Mouse (Mus musculus) adrenal gland, postnatal 14 days (tissue): ENCODE data around the gene Fam189a1. TPM values are rescaled to one million over a fixed set of nuclear protein-coding genes. Genes with fewer than 3 reads are reported as not detected.

Experiments used
- DNase-seq: peaks from one replicate; pipeline ENCODE4 v3.0.0; 2021; ENCODE audit warnings: mixed read lengths
- total RNA-seq: library from RNA; stranded (reverse); gene quantifications from 2 replicates; pipeline ENCODE4 v1.2.3, GENCODE M21; 2021

Fam189a1 gene
- total RNA-seq, 1 experiment from 2014 or later: 0.41 TPM

DNA sequence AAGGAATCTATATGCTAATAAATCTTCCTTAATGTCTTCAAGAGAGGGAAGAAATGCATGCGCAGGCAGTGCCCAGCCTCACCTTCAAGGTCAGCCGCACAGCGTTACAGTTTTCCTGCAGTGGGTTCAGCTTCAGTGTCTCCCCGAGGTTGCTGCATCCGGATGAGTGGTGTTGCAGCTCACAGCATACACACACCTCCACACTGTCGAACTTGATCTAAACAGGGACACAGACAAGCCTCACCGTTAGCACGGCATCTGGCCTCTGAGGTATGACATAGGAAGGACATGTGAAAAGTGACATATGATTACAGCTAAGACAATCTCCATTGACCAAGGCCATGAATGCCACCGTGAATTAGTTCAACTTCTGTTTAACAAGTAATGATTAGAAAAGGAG, 336.7 kb downstream of the Fam189a1 start:
- DNase-seq: no peak

DNA sequence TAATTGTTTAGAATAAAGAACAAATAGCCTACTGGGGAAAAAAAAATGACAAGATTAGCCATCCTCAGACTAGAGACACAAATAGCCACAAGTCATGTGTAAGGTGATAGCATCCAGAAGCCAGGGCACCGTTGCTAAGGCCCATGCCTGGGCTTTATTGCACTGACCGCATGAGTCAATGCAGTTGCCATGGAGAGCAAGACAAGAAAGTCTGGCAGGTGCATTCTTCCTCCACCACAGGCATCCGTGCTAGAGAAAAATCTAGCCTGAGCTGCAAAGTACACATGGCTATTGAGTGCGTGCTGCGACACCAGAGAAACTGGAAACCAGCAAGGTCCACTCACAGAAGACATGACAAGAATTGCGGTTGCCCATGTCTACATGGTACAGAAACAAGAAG, 347.5 kb downstream of the Fam189a1 start:
- no peak for DNase-seq

DNA sequence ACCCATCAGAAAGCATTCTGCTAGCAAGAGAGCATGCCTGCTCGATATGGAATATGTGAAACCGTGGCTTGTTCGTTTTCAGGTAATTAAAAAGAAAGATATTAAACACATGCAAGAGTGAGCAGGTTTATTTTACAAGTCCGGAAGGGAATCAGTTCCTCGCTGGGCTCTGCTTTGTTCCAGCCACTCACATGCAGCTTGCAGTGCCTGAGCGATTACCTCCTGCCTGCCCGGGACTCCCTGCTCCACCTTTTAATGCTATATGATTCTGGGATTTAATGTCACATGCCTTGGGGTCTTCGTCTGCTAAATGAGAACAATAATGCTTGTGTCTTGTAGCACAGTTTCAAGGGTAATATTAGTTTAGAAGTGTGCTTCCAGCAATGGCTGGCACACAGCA, 351.3 kb downstream of the Fam189a1 start:
- DNase-seq: no peak

DNA sequence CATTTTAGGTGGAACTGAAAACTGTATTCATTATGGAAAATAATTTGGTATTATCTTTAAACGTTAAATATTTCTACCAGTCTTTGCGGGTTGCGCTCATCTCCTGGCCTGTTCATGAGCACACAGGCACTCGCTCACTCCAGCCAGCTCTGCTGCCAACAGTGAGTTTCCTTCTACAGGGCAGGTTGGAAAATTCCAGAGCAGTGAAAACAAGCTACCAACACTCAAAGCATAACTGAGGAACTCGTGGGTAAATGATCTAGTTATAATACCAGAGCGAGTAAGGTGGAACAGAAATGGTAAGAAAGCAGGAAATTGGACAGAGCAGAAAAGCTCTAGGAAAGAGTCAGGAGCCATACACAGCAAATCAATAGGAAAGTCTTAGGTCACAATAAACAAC, 360.8 kb downstream of the Fam189a1 start:
- no peak for DNase-seq

DNA sequence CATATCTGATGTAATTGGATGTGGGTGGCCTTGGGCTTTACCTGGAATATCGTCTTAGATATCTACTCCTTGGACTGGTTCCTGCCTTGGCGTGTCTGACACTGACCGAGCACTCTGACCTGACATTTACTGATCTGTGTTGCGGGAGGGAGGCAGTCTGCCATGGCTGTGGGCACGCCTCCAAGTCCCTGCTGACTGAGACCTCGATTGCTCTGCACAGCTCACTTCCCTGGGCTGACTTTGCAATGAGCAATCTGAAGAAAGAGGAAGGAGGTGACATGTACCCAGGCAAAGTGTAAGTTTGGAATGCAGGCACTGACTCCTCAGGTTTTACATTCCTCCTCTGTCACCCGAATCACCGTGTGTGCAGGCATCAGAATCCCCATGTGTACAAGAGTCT, 364.3 kb downstream of the Fam189a1 start:
- peak; percentile 89 for DNase-seq

DNA sequence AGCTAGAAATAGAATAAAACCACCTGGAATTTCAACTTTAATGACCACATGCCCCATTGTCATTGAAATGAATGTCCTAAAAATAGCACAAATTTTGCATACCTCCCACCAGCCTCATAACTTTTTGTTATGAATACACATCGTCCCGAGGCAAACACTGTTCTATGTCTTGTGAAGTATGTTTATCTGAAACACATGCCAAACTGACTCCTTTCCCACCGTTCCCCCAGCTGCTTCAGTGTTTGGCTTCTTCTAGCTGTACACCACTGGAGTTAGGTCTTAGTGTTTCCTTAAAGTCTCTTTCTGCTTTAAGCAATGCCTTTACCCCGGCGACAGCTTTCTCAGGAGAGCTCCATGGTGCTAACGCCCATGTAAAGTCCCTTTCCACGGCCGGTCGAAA, 365.2 kb downstream of the Fam189a1 start:
- no peak for DNase-seq

DNA sequence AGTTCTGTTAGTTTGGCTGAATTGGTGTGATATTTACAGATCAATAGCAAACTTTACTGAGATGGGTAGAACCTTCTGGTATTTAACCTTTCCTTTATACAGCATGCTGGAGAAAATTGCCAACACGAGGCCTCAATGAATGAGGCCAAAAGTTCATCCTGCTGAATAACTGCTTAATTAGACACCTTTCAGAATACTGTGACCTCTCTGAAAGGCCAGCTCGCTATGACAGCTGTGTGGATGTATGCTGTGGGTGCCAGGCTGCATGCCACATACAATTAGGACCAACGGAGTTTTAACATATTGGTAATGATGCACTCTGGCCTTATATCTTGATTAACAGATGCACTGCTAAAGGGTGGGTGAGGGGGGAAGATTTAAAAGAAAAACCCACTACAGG, 371.3 kb downstream of the Fam189a1 start:
- DNase-seq: no peak

DNA sequence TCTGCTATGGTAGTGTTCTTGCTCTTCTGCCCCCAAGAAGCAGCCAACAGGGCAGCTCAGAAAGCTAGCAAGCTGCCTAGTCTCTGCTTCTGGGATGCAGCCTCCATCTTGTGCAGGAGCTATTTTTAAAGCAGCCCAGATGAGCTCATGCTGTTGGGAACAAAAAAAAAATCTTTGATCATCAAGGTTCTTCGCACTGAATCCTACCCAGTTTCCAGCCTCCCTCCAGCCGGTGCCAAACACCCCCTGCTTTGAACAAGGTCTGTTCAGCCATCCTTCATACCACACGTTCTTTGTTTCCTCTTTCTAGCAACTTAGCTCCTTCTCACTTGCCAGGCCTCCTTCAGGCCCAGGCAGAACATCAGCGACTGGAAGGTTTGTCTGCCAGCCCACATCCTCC, 376.9 kb downstream of the Fam189a1 start:
- peak; percentile 42 for DNase-seq

DNA sequence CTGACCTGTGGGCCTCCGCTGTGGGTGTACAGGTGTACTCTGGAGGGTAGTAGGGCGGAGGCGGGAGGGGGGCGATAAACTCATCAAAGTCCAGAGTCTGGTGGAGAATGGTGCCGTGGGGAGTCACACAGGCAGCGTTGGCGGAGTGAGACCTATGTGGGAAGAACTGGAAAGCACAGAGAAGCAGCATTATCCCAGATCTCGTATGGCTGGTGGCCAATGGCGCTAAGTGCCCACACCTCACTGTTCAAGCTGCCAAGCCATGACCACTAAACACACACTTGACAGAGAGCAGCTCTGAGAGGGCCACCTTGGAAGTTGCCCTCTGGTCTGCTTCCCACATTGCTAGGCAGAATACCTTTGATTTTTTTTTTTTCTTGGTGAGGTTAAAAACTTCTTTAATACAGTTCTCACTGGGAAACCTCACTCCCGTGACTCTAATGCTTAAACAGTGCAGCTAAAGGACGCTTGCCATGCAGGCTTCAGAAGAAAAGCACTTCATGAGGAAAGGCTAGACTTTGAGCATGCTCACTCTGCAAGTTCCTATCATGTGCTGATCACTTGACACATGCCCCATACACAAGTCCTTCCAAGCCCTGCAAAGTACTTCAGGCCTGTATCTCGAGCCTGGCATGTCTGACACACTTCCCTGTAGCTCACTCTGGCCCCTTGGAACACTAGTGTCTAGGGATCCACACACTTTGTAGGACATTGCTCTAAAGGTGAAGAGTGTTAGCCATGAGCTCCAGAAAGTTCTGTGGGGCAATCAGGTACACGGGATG, 379.5 kb downstream of the Fam189a1 start:
- no peak for DNase-seq

DNA sequence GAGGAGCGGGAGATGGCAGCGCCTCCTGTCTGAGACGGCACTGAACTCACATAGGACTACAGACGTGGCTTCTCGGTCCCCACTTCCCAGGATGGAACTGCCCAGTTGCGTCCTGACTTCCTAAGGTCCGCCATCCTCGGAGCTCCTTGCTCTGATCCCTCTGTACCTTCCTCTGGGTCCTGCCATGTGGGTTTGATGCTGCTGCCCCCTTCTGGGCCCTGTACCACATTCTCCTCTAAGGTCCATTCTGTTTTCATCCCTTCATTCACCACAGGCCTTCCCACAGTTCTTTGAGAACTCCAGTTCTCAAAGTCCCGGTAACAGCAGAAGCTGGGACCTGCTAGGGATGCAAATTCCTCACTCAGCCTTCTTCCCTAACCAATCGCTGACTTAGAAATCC, 382.9 kb downstream of the Fam189a1 start:
- DNase-seq: no peak

DNA sequence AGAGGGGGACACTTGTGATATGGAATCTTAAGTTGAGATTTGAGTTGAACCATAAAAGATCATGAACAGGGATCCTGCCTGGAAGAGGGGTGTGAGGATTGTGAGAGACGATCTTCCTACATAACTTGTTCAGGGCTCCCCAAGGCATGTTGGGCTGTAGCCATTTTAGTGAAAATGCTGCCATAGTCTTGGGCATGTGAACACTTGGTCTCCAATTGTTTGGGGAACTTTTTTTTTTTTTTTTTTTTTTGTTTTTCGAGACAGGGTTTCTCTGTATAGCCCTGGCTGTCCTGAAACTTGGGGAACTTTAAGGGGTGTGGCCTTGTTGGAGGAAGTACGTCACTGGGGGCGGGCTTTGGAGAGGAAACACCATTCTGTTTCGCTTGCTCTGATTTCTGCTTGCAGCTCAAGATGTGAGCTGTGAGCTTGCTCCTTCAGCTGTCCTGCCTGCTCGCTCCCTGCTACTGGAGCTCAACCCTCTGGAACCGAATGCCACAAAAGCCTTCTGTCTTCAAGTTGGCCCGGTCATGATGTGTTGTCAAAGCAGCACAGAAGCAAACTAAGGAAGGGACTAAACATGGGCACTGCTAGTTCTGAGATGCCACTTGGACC, 385.5 kb downstream of the Fam189a1 start:
- peak; percentile 43 for DNase-seq

DNA sequence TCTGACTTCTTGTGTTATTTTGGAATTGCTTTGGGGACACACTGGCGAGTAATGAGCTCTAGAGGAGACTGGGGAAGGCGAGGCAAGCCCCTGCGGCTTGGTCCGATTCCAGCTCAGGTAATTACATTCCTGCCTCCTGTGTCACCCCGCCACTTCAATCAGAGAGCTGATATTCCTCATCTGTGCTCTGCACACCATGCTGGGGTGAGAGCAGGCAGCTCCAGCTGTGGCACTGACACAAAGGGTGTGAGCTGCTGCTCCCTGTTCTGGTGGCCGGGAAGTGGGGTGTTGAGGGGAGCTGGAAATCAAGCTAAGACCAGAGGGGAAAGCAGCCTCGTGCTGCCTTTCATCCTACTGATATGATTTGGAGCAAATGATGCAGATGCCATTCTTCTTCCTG, 386.6 kb downstream of the Fam189a1 start:
- DNase-seq: no peak

DNA sequence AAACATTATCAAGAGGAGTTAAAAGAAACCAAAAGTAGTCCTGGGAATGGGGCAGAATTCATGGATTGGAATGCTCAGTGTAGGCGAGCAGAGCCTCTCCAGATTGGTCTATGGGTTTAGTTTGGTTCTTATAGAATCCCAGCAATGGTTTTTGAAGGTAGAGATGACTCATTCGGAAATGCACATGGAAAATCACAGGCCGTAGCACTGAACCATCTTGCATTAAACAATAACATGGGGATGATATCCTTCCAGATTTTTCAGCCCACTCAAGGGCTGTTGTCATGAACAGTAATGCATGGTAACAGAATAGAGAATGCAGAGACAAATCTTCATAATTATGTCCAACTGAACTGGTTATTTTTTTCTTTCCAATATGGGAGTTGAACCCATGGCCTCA, 390.8 kb downstream of the Fam189a1 start:
- DNase-seq: no peak

DNA sequence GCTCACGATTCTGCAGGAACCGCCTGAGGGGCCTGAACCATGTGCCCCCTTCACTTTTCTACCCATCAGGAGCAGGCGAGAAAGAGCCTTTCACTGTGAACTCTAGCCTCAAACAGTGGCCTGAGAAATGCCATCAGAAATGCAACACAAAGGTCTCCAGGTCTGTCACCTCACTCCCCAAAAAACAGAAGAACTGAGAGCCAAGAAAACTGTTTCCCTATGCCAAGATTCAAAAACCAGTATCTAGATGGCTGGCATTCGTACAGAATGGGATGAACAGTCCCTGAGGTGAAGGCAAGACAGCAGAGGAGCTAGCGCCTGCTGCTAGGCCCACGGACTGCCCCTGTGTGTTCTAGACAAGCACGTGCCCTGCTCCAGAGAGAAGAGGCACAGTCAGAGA, 401.2 kb downstream of the Fam189a1 start:
- DNase-seq: no peak

DNA sequence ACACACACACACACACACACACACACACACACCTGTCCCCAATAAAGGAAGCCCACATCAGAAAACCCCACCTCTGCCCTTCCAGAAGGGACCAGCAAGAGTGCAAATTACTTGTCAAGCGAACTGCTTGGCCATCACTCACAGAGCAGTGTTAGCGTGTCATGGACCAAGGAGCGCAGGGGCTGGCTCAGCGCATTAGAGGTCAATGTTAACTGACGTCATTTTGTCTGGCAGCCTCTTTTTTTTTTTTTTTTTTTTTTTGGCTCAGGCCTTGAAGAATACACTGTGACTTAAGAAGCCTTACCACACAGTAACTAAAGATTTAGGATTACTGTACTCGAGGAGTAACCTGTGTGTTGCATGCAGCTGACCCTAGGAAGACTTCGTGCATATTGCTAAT, 402.2 kb downstream of the Fam189a1 start:
- peak; percentile 60 for DNase-seq

DNA sequence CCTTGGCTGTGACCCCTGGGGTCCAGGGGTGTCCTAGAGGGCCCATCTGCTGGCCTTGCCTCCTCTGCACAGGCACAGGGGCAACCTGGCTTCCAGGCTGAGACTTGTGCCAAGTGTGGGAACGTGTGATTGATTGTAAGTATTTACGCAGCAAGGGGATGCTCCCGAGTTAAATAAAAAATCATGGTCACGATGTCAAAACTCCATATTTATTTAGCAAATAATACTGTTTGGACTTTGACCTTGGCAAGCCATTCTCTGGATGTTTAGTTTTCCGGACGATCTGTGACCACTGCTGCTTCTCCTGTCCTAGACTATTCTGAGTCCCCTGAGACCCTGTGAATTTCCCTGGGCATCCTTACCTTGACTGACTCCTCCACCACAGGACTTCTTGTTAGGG, 402.7 kb downstream of the Fam189a1 start:
- DNase-seq: peak; percentile 43

DNA sequence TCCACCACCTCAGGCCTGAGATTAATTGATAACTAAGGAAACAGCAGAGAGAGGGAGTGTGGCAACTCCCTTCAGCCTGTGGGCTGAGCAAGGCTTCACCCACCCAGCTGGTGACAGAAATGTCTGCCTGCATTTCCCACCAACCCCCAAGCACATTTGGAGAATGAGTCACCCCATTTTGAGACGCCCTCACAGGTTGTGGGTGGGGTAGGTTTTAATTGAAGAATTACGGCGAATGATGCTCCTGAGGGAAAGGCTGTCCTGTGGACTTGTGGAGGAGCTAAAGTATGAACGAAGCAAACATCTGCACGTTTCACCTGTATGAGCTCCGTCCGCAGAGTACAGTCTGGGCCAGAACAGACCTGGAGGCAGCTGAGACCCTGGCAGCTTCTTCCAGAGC, 404.2 kb downstream of the Fam189a1 start:
- DNase-seq: no peak

DNA sequence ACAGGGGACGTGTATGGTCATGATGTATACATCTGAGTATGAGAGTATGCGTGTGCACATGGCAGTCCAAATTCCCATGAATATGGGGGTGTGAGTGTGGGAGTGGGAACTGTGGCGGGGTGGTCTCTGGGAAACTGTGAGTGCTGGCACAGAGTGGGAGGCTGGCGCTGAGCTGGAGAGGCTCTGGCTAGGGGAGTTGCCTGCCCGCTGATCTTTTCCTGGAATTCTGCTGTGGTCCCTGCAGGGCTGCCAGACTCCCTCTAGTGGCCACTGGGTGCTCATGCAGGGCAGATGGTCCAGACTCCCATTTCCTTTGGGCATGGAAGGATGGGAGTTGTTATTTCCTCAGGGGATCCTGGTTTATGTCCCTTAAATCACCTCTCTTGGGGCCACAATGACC, 404.9 kb downstream of the Fam189a1 start:
- peak; percentile 74 for DNase-seq

DNA sequence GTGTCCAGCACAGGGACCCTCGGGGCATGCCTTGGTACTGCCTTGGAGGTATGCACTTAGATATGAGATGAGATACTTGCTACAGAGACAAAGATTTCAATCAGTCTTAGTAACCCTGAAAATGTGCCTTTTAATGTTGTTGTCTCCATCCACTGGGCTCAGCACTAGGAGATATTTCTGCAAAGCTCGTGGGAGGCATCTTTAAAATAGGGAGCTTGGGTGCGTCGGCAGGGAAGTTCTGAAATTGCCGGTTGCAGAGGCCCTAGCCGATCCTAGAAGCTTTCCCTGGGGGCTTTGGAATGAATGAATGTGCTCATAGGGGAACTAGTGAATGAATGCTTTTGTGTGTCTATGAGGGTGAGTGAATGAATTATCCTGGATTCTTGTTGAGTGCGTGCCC, 412.8 kb downstream of the Fam189a1 start:
- no peak for DNase-seq

DNA sequence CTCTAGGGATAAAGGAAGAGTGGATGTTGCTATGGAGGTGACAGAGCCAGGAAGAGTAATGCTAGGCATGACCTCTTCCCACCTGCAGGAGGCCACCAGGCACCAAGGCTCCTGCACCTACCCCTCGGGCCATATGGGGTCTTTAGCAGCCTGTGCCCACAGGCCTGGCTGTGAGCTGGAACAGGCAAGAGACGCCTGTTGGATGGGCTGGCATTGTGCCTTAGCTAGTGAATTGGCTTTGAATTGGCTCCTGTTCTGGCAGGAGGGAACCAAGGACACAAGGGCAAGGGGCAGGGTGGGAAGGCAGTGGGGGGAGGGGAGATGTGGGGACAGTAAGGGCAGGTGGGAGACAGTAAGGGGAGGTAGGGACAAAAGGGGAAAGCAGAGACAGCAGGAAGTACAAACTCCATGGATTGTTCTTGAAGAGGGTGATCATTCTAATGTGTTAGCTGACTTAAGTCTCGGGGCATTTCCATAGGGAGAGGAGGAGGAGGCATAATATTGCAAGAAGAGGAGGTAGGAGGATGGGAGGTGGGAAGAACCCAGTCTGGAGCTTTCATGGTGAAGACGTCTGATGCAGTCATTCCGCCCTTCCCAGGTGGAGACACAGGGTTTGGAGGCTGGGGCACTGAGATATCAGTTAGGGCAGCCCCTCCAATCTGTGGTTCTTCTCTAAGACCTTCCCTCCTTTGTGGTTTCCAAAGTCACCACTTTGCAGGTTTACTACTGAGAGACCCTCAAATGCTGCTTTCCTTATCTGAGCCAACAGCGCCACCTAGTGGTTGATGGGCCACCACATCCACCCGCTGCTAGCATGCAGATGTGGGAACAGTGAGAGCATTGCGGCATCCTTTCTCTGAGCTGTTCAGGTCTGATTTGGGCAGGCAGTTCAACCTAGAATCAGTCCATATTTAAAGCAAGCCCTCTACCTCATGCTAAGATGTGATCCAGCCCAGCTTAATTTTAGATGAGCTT, 414.8 kb downstream of the Fam189a1 start:
- peak; percentile 78 for DNase-seq

DNA sequence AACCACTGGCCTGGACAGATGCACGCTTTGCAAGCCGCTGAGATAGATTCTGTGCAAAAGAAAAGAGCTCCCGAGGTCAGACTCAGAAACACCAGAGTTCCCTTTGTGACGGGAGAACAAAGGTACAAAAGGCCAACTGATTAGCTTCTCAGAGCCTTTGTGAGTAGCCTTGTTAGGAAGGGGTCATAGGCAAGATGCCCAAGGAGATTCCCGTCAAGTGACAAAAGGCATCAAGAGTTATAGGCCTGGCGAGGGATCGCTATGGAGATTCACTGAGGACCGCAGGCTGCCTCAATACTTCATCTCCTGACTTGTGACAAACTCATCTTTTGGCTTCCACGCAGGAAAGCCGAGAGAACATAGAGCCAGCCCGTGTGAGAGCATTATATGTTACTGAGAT, 417.2 kb downstream of the Fam189a1 start:
- DNase-seq: no peak

DNA sequence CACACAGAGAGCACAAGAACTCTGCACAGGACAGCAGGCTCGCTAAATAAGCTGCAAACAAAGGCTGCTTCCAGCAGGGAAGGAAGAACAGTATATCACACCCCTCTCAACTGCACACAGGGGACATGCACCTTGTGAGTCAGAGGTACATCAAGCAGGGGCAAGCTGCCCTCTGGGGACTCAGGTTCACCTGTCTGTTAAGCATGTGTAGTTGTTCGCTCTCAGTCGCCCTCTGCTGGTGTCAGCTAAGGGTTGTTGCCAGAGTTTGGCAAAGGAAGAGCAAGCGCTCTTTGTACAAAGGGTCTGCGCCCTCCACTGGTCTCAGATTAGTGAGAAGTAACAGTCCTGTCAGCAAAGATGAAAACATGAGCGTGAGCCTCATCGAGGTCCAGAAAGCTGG, 426.6 kb downstream of the Fam189a1 start:
- DNase-seq: peak; percentile 57

DNA sequence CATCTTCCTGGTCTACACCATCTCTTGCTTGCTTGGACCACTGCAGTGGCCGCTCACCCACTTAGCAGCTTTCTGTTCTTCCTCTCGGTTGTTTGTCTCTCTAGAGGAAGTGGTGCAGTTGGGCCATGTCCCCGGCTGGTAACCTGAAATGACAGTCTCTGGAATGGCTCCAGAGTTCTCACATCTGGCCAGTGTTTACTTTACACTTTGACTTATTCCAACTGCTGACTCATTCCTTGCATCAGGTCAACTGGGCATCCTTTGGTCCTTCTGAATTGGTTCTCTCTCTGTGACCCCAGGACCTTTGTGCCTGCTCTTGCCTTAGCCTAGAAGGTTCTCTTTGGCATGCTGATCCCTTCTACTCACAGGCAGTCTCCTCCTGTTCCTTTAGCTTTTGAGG, 427.6 kb downstream of the Fam189a1 start:
- DNase-seq: no peak
